Mouse (Mus musculus) stomach, postnatal 0 days (tissue): ENCODE measurements around the gene Dzip1l. TPM values are rescaled to one million over a fixed set of nuclear protein-coding genes. Genes with fewer than 3 reads are reported as not detected.

Experiments
- ATAC-seq: fragments of 200-750 bp; cut with Nextera tagmentation; 2 replicates; pipeline ENCODE4 v1.8.0; 2017; ENCODE audit not compliant: low FRiP score, low TSS enrichment
- DNase-seq: peaks from one replicate; pipeline ENCODE4 v3.0.0-alpha.2; 2016; ENCODE audit warnings: low spot score
- H3K27ac ChIP-seq: fragments of 300-500 bp; sonication (generic); replicated peaks from 2 replicates; pipeline ENCODE4 v1.5.1; 2014; ENCODE audit warnings: mild to moderate bottlenecking, control low read depth
- H3K27me3 ChIP-seq: fragments of 300-500 bp; sonication (generic); 2 replicates; pipeline ENCODE4 v1.6.1; 2014; ENCODE audit warnings: low read length; ENCODE audit not compliant: control insufficient read depth, insufficient read depth
- H3K36me3 ChIP-seq: fragments of 300-500 bp; sonication (generic); 2 replicates; pipeline ENCODE4 v1.6.1; 2014; ENCODE audit warnings: low read length, mixed read lengths; ENCODE audit not compliant: control insufficient read depth, insufficient read depth
- H3K4me1 ChIP-seq: fragments of 300-500 bp; sonication (generic); replicated peaks from 2 replicates; pipeline ENCODE4 v1.6.1; 2014; ENCODE audit warnings: antibody characterized with exemption; ENCODE audit not compliant: control insufficient read depth, insufficient read depth
- H3K4me2 ChIP-seq: fragments of 300-500 bp; sonication (generic); replicated peaks from 2 replicates; pipeline ENCODE4 v1.6.1; 2014; ENCODE audit warnings: low read depth, mild to moderate bottlenecking, control low read depth, moderate library complexity
- H3K4me3 ChIP-seq: fragments of 300-500 bp; sonication (generic); 2 replicates; pipeline ENCODE4 v1.5.1; 2014; ENCODE audit warnings: low read depth, low read length, control low read depth
- H3K9ac ChIP-seq: fragments of 300-500 bp; sonication (generic); 2 replicates; pipeline ENCODE4 v1.6.1; 2014; ENCODE audit warnings: mild to moderate bottlenecking, low read length, control low read depth, mixed read lengths
- H3K9me3 ChIP-seq: fragments of 300-500 bp; sonication (generic); 2 replicates; pipeline ENCODE4 v1.6.1; 2016; ENCODE audit warnings: low read length; ENCODE audit not compliant: control insufficient read depth
- CTCF ChIP-seq: IDR thresholded peaks from 2 replicates; pipeline ENCODE4 v1.5.1; 2016; ENCODE audit warnings: antibody characterized with exemption, low read depth, mild to moderate bottlenecking, moderate library complexity
- EP300 ChIP-seq: optimal IDR thresholded peaks from 2 replicates; pipeline ENCODE3; 2016; ENCODE audit warnings: antibody characterized with exemption
- WGBS: fragments of 180-500 bp; shearing (Covaris S2); extraction: QIAGEN DNeasy Blood & Tissue Kit; methylation state at CpG from one replicate; pipeline ENCODE4 v1.1.7; 2014; 5-methylcytosine and 5-hydroxymethylcytosine counted together
- polyA plus RNA-seq: library from polyadenylated mRNA; unstranded; fragments of >200 nt; fragmentation: Nextera tagmentation; extraction: Ambion mirVana; gene quantifications from 2 replicates; pipeline ENCODE4 v1.2.1, GENCODE M21; 2015

The Dzip1l gene
- polyA plus RNA-seq, 1 experiment from 2014 or later: 8.6 TPM

GRCm38 (mm10) chr9:99612202-99612601, 17.1 kb upstream of the Dzip1l start, which contains the start of gene A4gnt:
Gene A4gnt, plus strand, starts transcription at chr9:99612502.
- Histone ChIP-seq H3K9me3 (no peaks in the 10 kb centered on the region), H3K27ac (no peak within 1 kb of the TSS), H3K4me1 (no peaks in the 10 kb centered on the region), H3K27me3 (no peaks in the 10 kb centered on the region), H3K9ac (no peak within 1 kb of the TSS), H3K4me2 (no peak within 1 kb of the TSS), H3K4me3 (no peak within 1 kb of the TSS), H3K36me3 (no peaks in the 10 kb centered on the region)
- 21% methylated on average over 2 of the region's 2 CpGs for WGBS
- DNase-seq: peak; percentile 32
- TF ChIP-seq EP300 (no peak), CTCF (no peak)
- ATAC-seq: 0 out of 2 replicates have a peak, but pooled peaks have one; percentile 57

- H3K4me3 ChIP-seq: no peak overlapping the region
- H3K9me3 ChIP-seq: no peaks in the 10 kb centered on the region
- TF ChIP-seq CTCF: no peak
- TF ChIP-seq EP300: no peak
- ATAC-seq: no peak
- H3K4me2 ChIP-seq: no peak overlapping the region
- H3K9ac ChIP-seq: no peak overlapping the region
- no peaks in the 10 kb centered on the region for H3K27me3 ChIP-seq
- no peak for DNase-seq
- no peak overlapping the region for H3K27ac ChIP-seq
- WGBS: 90% methylated on average over 8 of the region's 8 CpGs
- no peaks in the 10 kb centered on the region for H3K4me1 ChIP-seq
- H3K36me3 ChIP-seq: no peaks in the 10 kb centered on the region
Measured at GRCm38 (mm10) chr9:99619688-99620087, 9.6 kb upstream of the Dzip1l start.

GRCm38 (mm10) chr9:99620196-99620595, 9.1 kb upstream of the Dzip1l start:
- Histone ChIP-seq H3K36me3 (no peaks in the 10 kb centered on the region), H3K4me1 (no peaks in the 10 kb centered on the region), H3K27ac (no peak overlapping the region), H3K4me3 (no peak overlapping the region), H3K9ac (no peak overlapping the region), H3K9me3 (no peaks in the 10 kb centered on the region), H3K4me2 (no peak overlapping the region), H3K27me3 (no peaks in the 10 kb centered on the region)
- ATAC-seq: no peak
- TF ChIP-seq EP300: no peak
- TF ChIP-seq CTCF: no peak
- 88% methylated on average over 11 of the region's 11 CpGs for WGBS
- DNase-seq: no peak

- Histone ChIP-seq H3K4me1 (no peaks in the 10 kb centered on the region), H3K36me3 (no peaks in the 10 kb centered on the region), H3K9me3 (no peaks in the 10 kb centered on the region), H3K27ac (no peak overlapping the region), H3K4me3 (no peak overlapping the region), H3K9ac (no peak overlapping the region), H3K4me2 (no peak overlapping the region), H3K27me3 (no peaks in the 10 kb centered on the region)
- TF ChIP-seq EP300 (no peak), CTCF (no peak)
- ATAC-seq: no peak
- DNase-seq: no peak
- WGBS: 86% methylated on average over 1 of the region's 1 CpGs
Measured at GRCm38 (mm10) chr9:99622034-99622433, 7.3 kb upstream of the Dzip1l start.

GRCm38 (mm10) chr9:99622966-99623365, 6.3 kb upstream of the Dzip1l start:
- Histone ChIP-seq H3K27me3 (no peaks in the 10 kb centered on the region), H3K4me3 (no peak overlapping the region), H3K9ac (no peak overlapping the region), H3K36me3 (no peaks in the 10 kb centered on the region), H3K4me2 (no peak overlapping the region), H3K4me1 (no peaks in the 10 kb centered on the region), H3K27ac (no peak overlapping the region), H3K9me3 (no peaks in the 10 kb centered on the region)
- no peak for TF ChIP-seq CTCF
- no peak for TF ChIP-seq EP300
- peak; percentile 75; the same call in 1 of the 2 replicates for ATAC-seq
- 35% methylated on average over 2 of the region's 2 CpGs for WGBS
- DNase-seq: no peak

GRCm38 (mm10) chr9:99624117-99624516, 5.2 kb upstream of the Dzip1l start:
- H3K9ac ChIP-seq: no peak overlapping the region
- DNase-seq: no peak
- no peak overlapping the region for H3K4me3 ChIP-seq
- no peak overlapping the region for H3K27ac ChIP-seq
- TF ChIP-seq EP300 (no peak), CTCF (no peak)
- H3K9me3 ChIP-seq: no peaks in the 10 kb centered on the region
- no peak overlapping the region for H3K4me2 ChIP-seq
- 72% methylated on average over 6 of the region's 6 CpGs for WGBS
- H3K27me3 ChIP-seq: no peaks in the 10 kb centered on the region
- no peaks in the 10 kb centered on the region for H3K36me3 ChIP-seq
- no peak for ATAC-seq
- no peaks in the 10 kb centered on the region for H3K4me1 ChIP-seq
